Mouse (Mus musculus): ENCODE data around the gene Fndc3b. TPM values are rescaled to one million over a fixed set of nuclear protein-coding genes. Genes with fewer than 3 reads are reported as not detected.

The Fndc3b gene
- polyA plus RNA-seq, 1 experiment from 2014 or later: 4.7 TPM

DNA sequence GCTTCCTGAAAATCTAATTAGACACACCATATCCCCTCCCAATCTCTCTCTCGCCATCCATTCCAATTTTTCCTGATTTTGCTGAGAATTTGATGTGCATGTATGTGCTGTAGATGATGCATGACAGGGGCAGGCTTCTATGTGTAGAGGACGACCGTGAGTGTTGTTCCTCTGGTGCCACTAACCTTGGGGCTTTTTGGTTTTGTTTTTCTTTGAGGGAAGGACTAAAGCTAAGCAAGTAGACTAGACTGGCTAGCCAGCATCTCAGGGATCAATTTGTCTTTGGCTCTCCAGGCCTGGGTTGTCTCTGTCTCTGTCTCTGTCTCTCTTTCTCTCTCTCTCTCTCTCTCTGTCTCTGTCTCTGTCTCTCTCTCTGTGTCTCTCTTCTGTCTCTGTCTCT is 106.0 kb downstream of the Fndc3b start:
- WGBS (ENCODE audit: insufficient replicate concordance): 70% methylated on average over 3 of the region's 3 CpGs
- peaks cover 29% of the 10 kb centered on the region for H3K4me1 ChIP-seq (replicated peaks)
- no peak for ATAC-seq (ENCODE audit: low read depth)
- no peak overlapping the region for H3K27ac ChIP-seq
- H3K4me2 ChIP-seq: no peak overlapping the region
- no peak overlapping the region for H3K4me3 ChIP-seq (replicated peaks)
- no peaks in the 10 kb centered on the region for H3K27me3 ChIP-seq
- H3K9me3 ChIP-seq (replicated peaks): no peaks in the 10 kb centered on the region
- H3K9ac ChIP-seq: no peak overlapping the region
- DNase-seq: no peak
- no peaks in the 10 kb centered on the region for H3K36me3 ChIP-seq

GRCm38 (mm10) chr3:27604629-27605028 is 106.5 kb downstream of the Fndc3b start:
- H3K4me1 ChIP-seq (replicated peaks): peaks cover 29% of the 10 kb centered on the region
- H3K4me2 ChIP-seq: no peak overlapping the region
- no peaks in the 10 kb centered on the region for H3K36me3 ChIP-seq
- ATAC-seq (ENCODE audit: low read depth): no peak
- H3K9ac ChIP-seq: no peak overlapping the region
- no peaks in the 10 kb centered on the region for H3K9me3 ChIP-seq (replicated peaks)
- DNase-seq: no peak
- H3K4me3 ChIP-seq (replicated peaks): no peak overlapping the region
- 70% methylated on average over 4 of the region's 4 CpGs for WGBS (ENCODE audit: insufficient replicate concordance)
- H3K27ac ChIP-seq: no peak overlapping the region
- no peaks in the 10 kb centered on the region for H3K27me3 ChIP-seq

DNA sequence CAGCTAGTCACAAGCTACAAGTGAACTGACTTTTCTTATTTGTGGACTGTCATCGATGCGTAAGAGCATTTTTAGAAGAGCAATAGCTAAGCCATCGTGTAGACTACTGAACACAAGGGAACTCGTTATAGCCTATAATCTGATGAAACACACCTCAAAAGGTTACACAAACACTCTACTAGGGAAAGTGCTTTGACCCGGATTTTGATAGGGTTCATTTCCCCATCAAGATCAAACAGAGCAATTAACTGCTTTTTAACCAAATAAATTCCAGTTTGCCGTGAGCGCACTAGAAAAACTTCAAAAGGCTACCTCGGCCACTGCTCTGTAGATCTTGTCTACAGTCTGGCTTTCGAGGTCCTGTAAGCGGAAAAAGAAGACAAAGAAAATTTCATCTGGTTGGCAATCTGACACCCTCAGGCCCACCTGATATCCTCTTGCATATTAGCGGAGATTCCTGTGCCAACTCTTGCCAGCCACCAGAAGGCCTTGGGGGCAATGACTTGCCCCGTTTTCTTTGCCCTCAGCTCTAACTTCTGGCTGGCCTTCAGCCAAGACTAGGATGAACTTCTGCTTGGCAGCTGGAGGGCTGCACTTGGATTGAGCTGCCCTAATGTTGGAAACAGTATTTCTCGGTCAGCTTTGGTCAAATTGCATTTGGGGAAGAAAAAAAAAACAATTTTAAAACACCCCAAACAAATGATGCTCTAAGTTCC is 107.0 kb downstream of the Fndc3b start:
- H3K4me3 ChIP-seq (replicated peaks): no peak overlapping the region
- H3K9me3 ChIP-seq (replicated peaks): no peaks in the 10 kb centered on the region
- no peak overlapping the region for H3K9ac ChIP-seq
- H3K4me2 ChIP-seq: no peak overlapping the region
- peaks cover 29% of the 10 kb centered on the region for H3K4me1 ChIP-seq (replicated peaks)
- no peak overlapping the region for H3K27ac ChIP-seq
- no peaks in the 10 kb centered on the region for H3K27me3 ChIP-seq
- DNase-seq: no peak
- ATAC-seq (ENCODE audit: low read depth): no peak
- 66% methylated on average over 13 of the region's 13 CpGs for WGBS (ENCODE audit: insufficient replicate concordance)
- H3K36me3 ChIP-seq: no peaks in the 10 kb centered on the region

DNA sequence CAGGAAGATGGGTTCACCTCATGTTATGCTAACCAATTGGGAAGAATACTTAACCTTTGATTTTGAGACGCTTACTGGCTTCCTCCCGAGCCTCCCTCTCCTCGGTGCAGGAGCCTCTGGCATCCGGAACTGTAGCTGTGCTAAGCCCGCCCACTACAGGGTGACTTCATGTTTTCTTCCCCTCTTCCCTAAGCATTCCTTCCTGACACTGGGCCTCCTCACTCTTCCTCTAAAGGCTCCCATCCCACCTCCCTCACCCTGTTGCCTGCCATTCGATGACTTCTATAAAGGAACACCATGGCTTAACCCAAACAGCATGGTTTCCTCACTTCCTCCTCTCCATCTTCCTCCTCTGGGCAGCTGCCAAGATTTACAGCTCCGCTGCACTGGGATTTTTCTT is 110.5 kb downstream of the Fndc3b start:
- ATAC-seq (ENCODE audit: low read depth) (no peak), DNase-seq (no peak)
- H3K9ac ChIP-seq: no peak overlapping the region
- H3K36me3 ChIP-seq: no peaks in the 10 kb centered on the region
- H3K27ac ChIP-seq: no peak overlapping the region
- H3K4me3 ChIP-seq (replicated peaks): no peak overlapping the region
- 40% methylated on average over 7 of the region's 7 CpGs for whole genome bisulfite sequencing (ENCODE audit: insufficient replicate concordance)
- no peaks in the 10 kb centered on the region for H3K9me3 ChIP-seq (replicated peaks)
- no peaks in the 10 kb centered on the region for H3K27me3 ChIP-seq
- H3K4me1 ChIP-seq (replicated peaks): peaks cover 5% of the 10 kb centered on the region; the same call in 1 of the 2 replicates
- H3K4me2 ChIP-seq: no peak overlapping the region

GRCm38 (mm10) chr3:27600197-27600596 is 110.9 kb downstream of the Fndc3b start:
- DNase-seq (no peak), ATAC-seq (ENCODE audit: low read depth) (no peak)
- WGBS (ENCODE audit: insufficient replicate concordance): 69% methylated on average over 4 of the region's 4 CpGs
- H3K27me3 ChIP-seq: no peaks in the 10 kb centered on the region
- peaks cover under 1% of the 10 kb centered on the region; the same call in 1 of the 2 replicates for H3K4me1 ChIP-seq (replicated peaks)
- H3K4me2 ChIP-seq: no peak overlapping the region
- H3K36me3 ChIP-seq: no peaks in the 10 kb centered on the region
- H3K9ac ChIP-seq: no peak overlapping the region
- H3K4me3 ChIP-seq (replicated peaks): no peak overlapping the region
- no peaks in the 10 kb centered on the region for H3K9me3 ChIP-seq (replicated peaks)
- no peak overlapping the region for H3K27ac ChIP-seq

DNA sequence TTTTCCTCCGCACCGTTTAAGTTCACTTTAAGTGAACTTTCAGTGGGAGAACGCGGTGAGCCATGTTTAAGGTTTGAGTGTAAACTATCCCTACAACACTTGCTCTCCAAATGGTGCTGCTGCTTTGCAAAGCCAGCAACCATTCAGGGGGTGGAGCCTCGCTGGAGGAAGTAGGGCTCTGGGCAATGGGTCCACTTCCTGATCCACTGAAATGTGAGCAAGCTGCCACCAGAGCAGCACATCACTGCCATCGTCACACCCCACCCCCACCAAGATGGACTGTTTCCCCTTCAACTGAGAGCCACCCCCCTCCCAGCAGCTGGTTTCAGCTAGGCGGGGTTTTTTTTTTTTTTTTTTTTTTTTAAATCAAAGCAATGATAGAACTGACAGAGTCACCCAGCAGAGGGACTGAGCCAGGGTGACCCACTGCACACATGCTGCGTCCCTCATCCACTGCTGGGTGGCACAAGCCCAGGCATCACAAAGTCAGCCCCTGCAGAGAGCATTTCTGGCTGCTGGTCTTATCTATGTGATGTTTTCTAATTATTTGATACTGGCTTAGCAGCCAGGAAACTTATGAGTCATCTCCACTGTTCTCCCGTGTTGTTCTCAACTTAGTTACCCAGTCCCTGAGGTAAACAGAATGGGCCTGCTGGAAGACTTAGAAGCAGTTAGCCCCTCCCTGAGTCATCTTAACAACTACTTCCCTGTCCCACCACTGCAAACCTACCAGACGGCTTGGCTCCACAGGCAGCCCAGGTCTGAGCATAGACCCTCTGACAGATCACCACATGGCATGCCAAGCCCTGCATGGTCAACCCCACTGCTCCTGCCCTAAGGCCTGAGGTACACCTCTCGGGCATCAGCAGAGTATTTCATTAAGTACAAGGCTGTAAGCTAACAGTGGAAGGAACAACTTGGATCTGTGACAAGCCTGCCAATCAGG is 112.4 kb downstream of the Fndc3b start:
- H3K4me3 ChIP-seq (replicated peaks): no peak overlapping the region
- ATAC-seq (ENCODE audit: low read depth): no peak
- H3K4me1 ChIP-seq (replicated peaks): 0 out of 2 replicates have a peak, but pooled peaks cover 2% of the 10 kb centered on the region
- no peaks in the 10 kb centered on the region for H3K36me3 ChIP-seq
- no peak for DNase-seq
- H3K4me2 ChIP-seq: no peak overlapping the region
- no peaks in the 10 kb centered on the region for H3K9me3 ChIP-seq (replicated peaks)
- H3K9ac ChIP-seq: no peak overlapping the region
- H3K27ac ChIP-seq: no peak overlapping the region
- no peaks in the 10 kb centered on the region for H3K27me3 ChIP-seq
- 65% methylated on average over 11 of the region's 11 CpGs for WGBS (ENCODE audit: insufficient replicate concordance)

GRCm38 (mm10) chr3:27593485-27594138 is 117.5 kb downstream of the Fndc3b start:
- no peak overlapping the region for H3K4me3 ChIP-seq (replicated peaks)
- no peaks in the 10 kb centered on the region for H3K36me3 ChIP-seq
- no peak overlapping the region for H3K4me2 ChIP-seq
- H3K27me3 ChIP-seq: no peaks in the 10 kb centered on the region
- no peak for DNase-seq
- H3K4me1 ChIP-seq (replicated peaks): 0 out of 2 replicates have a peak, but pooled peaks cover 2% of the 10 kb centered on the region
- no peak overlapping the region for H3K9ac ChIP-seq
- H3K9me3 ChIP-seq (replicated peaks): no peaks in the 10 kb centered on the region
- no peak for ATAC-seq (ENCODE audit: low read depth)
- no peak overlapping the region for H3K27ac ChIP-seq
- 67% methylated on average over 7 of the region's 7 CpGs for WGBS (ENCODE audit: insufficient replicate concordance)

GRCm38 (mm10) chr3:27592728-27593484 is 118.2 kb downstream of the Fndc3b start:
- 0 out of 2 replicates have a peak, but pooled peaks cover 2% of the 10 kb centered on the region for H3K4me1 ChIP-seq (replicated peaks)
- no peak overlapping the region for H3K4me3 ChIP-seq (replicated peaks)
- ATAC-seq (ENCODE audit: low read depth): no peak
- no peak overlapping the region for H3K9ac ChIP-seq
- no peak overlapping the region for H3K27ac ChIP-seq
- WGBS (ENCODE audit: insufficient replicate concordance): 73% methylated on average over 11 of the region's 11 CpGs
- no peak for DNase-seq
- no peaks in the 10 kb centered on the region for H3K27me3 ChIP-seq
- H3K4me2 ChIP-seq: no peak overlapping the region
- H3K9me3 ChIP-seq (replicated peaks): no peaks in the 10 kb centered on the region
- H3K36me3 ChIP-seq: no peaks in the 10 kb centered on the region

DNA sequence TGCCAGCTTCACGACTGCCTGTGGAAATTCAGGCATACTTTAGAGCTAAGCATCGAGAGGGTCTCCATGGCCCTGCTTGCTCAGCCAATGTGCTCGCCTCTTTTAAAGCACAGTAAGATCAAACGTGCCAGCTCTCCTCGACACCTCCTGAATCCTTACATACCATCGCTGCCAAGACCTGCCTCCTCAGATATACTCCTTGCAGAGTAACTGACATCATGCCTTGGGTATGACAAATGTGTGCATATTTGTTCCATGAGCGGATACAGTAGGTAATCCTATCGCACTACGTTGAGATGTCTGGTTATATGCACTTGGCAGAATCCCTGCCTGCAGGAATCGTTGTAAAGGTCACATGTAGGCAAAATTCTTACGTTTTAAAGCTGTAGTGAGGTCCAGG is 120.3 kb downstream of the Fndc3b start:
- H3K9me3 ChIP-seq (replicated peaks): no peaks in the 10 kb centered on the region
- H3K4me3 ChIP-seq (replicated peaks): no peak overlapping the region
- ATAC-seq (ENCODE audit: low read depth): no peak
- no peaks in the 10 kb centered on the region for H3K36me3 ChIP-seq
- H3K4me2 ChIP-seq: no peak overlapping the region
- no peak overlapping the region for H3K9ac ChIP-seq
- H3K4me1 ChIP-seq (replicated peaks): peaks cover 12% of the 10 kb centered on the region
- 75% methylated on average over 11 of the region's 11 CpGs for WGBS (ENCODE audit: insufficient replicate concordance)
- H3K27me3 ChIP-seq: no peaks in the 10 kb centered on the region
- no peak for DNase-seq
- H3K27ac ChIP-seq: no peak overlapping the region

GRCm38 (mm10) chr3:27589305-27589704 is 121.8 kb downstream of the Fndc3b start:
- Histone ChIP-seq H3K4me1 (replicated peaks) (peaks cover 19% of the 10 kb centered on the region), H3K4me2 (no peak overlapping the region), H3K9ac (no peak overlapping the region), H3K4me3 (replicated peaks) (no peak overlapping the region), H3K9me3 (replicated peaks) (no peaks in the 10 kb centered on the region), H3K27me3 (no peaks in the 10 kb centered on the region), H3K36me3 (no peaks in the 10 kb centered on the region), H3K27ac (no peak overlapping the region)
- no peak for ATAC-seq (ENCODE audit: low read depth)
- DNase-seq: no peak
- WGBS (ENCODE audit: insufficient replicate concordance): 66% methylated on average over 3 of the region's 3 CpGs

GRCm38 (mm10) chr3:27588604-27589003 is 122.5 kb downstream of the Fndc3b start:
- no peak overlapping the region for H3K4me2 ChIP-seq
- H3K27ac ChIP-seq: no peak overlapping the region
- no peaks in the 10 kb centered on the region for H3K36me3 ChIP-seq
- no peaks in the 10 kb centered on the region for H3K9me3 ChIP-seq (replicated peaks)
- H3K9ac ChIP-seq: no peak overlapping the region
- no peak for ATAC-seq (ENCODE audit: low read depth)
- WGBS (ENCODE audit: insufficient replicate concordance): 79% methylated on average over 11 of the region's 11 CpGs
- no peak for DNase-seq
- no peaks in the 10 kb centered on the region for H3K27me3 ChIP-seq
- H3K4me1 ChIP-seq (replicated peaks): peaks cover 17% of the 10 kb centered on the region
- H3K4me3 ChIP-seq (replicated peaks): no peak overlapping the region

Measured in liver, embryonic 13.5 days (tissue).